9 mouse cellular contexts compared by ENCODE assay signal in the genomic region with DNA sequence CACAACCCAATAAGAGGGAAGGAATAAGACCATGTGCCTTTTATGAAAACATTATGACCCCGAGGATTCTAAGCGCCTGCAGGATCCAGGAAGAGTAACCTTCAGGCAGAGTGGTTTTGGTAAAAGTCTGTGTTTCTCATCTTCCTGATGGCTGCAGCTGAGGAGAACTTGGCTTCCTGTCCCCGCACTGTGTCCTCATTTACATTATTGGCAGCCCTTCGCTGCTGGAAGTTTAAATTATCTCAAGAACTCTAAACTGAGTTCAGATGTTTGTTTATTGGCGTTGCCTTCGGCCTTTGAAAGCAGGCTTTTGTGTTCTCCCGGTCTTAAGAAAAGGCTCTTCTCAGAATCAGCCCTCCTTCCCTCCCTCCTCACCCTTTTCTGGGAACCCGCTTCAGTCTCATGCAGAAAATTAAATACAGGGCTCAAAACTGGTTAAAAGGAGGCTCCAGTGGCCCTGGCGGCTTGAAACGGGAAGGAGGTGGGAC.
DNase-seq lines count a peak whose midpoint lies in the region; ATAC-seq and TF ChIP-seq lines count a peak whose summit lies in the region.
"Had no signal": no experiment of that assay in that cellular context is flagged by ENCODE, and none has a peak within 500 bp of the region (broad histone marks: within the 10 kb centered on the region; RNA-seq: fewer than 3 reads in every experiment).

No protein-coding gene starts in this region.

- WGBS in lung, embryonic 16.5 days, result 2% methylated on average over 10 of the region's 10 CpGs
- 2% methylated on average over 10 of the region's 10 CpGs for WGBS in forebrain, embryonic 11.5 days
- 12% methylated on average over 10 of the region's 10 CpGs for WGBS in intestine, postnatal 0 days
- 3% methylated on average over 10 of the region's 10 CpGs for WGBS in neural tube, embryonic 15.5 days

- peak overlapping the region; percentile 45 for H3K4me3 ChIP-seq in lung, embryonic 16.5 days (ENCODE audit: low read length)
- peak overlapping the region; percentile 56 for H3K4me3 ChIP-seq in forebrain, embryonic 11.5 days (ENCODE audit: low read depth, low read length)
- H3K4me3 ChIP-seq in intestine, postnatal 0 days (ENCODE audit: low read depth, low read length), result peak overlapping the region; percentile 43; the same call in 1 of the 2 replicates
- peak overlapping the region; percentile 62 for H3K4me3 ChIP-seq in neural tube, embryonic 15.5 days (replicated peaks)

- peak overlapping the region; percentile 54 for H3K9ac ChIP-seq in lung, embryonic 16.5 days (ENCODE audit: low read length)
- H3K9ac ChIP-seq in forebrain, embryonic 11.5 days (ENCODE audit: low read length), result peak overlapping the region; percentile 72
- no peak overlapping the region for H3K9ac ChIP-seq in intestine, postnatal 0 days (ENCODE audit: low read depth, low read length)
- peak overlapping the region; percentile 59 for H3K9ac ChIP-seq in neural tube, embryonic 15.5 days (replicated peaks)

- no peaks in the 10 kb centered on the region for H3K36me3 ChIP-seq in lung, embryonic 16.5 days (ENCODE audit: control insufficient read depth, insufficient read depth, low read length)
- no peaks in the 10 kb centered on the region for H3K36me3 ChIP-seq in forebrain, embryonic 11.5 days (ENCODE audit: control insufficient read depth, insufficient read depth, low read length)
- H3K36me3 ChIP-seq in intestine, postnatal 0 days (ENCODE audit: control insufficient read depth, insufficient read depth), result no peaks in the 10 kb centered on the region
- no peaks in the 10 kb centered on the region for H3K36me3 ChIP-seq in neural tube, embryonic 15.5 days

- H3K27ac ChIP-seq in lung, embryonic 16.5 days (ENCODE audit: low read length), result peak overlapping the region; percentile 76
- peak overlapping the region; percentile 68 for H3K27ac ChIP-seq in forebrain, embryonic 11.5 days (ENCODE audit: low read depth, low read length)
- H3K27ac ChIP-seq in intestine, postnatal 0 days (ENCODE audit: low read depth, low read length), result peak overlapping the region; percentile 16; the same call in 1 of the 2 replicates
- H3K27ac ChIP-seq in neural tube, embryonic 15.5 days (replicated peaks), result peak overlapping the region; percentile 89
- H3K27ac ChIP-seq: macrophage had no signal

- DNase-seq in lung, postnatal 25 days (ENCODE audit: low spot score), result no peak
- no peak for DNase-seq in forebrain, embryonic 11.5 days (ENCODE audit: low spot score)
- no peak for DNase-seq in urinary bladder, postnatal 25 days (ENCODE audit: low spot score)
- DNase-seq in cerebellum, adult 18-20 months, result no peak
- DNase-seq in spleen, adult 18-20 months, result no peak

- H3K4me1 ChIP-seq in lung, embryonic 16.5 days (replicated peaks; ENCODE audit: control insufficient read depth, insufficient read depth, low read length), result peaks cover 8% of the 10 kb centered on the region; the same call in 1 of the 2 replicates
- H3K4me1 ChIP-seq in forebrain, embryonic 11.5 days (replicated peaks; ENCODE audit: control insufficient read depth, insufficient read depth, low read length), result peaks cover 12% of the 10 kb centered on the region; the same call in 1 of the 2 replicates
- H3K4me1 ChIP-seq in intestine, postnatal 0 days (replicated peaks; ENCODE audit: control insufficient read depth, insufficient read depth, low read length), result peaks cover 5% of the 10 kb centered on the region; the same call in 1 of the 2 replicates
- H3K4me1 ChIP-seq in neural tube, embryonic 15.5 days, result peaks cover 37% of the 10 kb centered on the region

- no peaks in the 10 kb centered on the region for H3K9me3 ChIP-seq in lung, embryonic 16.5 days (ENCODE audit: control insufficient read depth, low read length)
- H3K9me3 ChIP-seq in forebrain, embryonic 11.5 days (ENCODE audit: control insufficient read depth, low read length), result no peaks in the 10 kb centered on the region
- H3K9me3 ChIP-seq in intestine, postnatal 0 days (ENCODE audit: control insufficient read depth), result no peaks in the 10 kb centered on the region
- H3K9me3 ChIP-seq in neural tube, embryonic 15.5 days (replicated peaks), result no peaks in the 10 kb centered on the region

- H3K4me2 ChIP-seq in lung, embryonic 16.5 days (ENCODE audit: low read depth, low read length), result peak overlapping the region; percentile 61
- H3K4me2 ChIP-seq in forebrain, embryonic 11.5 days (ENCODE audit: low read depth, low read length, severe bottlenecking), result peak overlapping the region; percentile 88
- H3K4me2 ChIP-seq in intestine, postnatal 0 days (replicated peaks; ENCODE audit: low read depth), result peak overlapping the region; percentile 72
- H3K4me2 ChIP-seq in neural tube, embryonic 15.5 days, result peak overlapping the region; percentile 73

- TF ChIP-seq CTCF in intestine, postnatal 0 days (IDR thresholded peaks at IDR 0.05; ENCODE audit: low read depth), result no peak

- peak; percentile 78 for ATAC-seq in lung, embryonic 16.5 days (ENCODE audit: low read depth)
- ATAC-seq in forebrain, embryonic 11.5 days (replicated peaks; ENCODE audit: low FRiP score), result peak; percentile 57
- ATAC-seq in intestine, postnatal 0 days, result 0 out of 2 replicates have a peak, but pooled peaks have one; percentile 22
- ATAC-seq in neural tube, embryonic 15.5 days (ENCODE audit: low FRiP score), result peak; percentile 2

- H3K27me3 ChIP-seq in lung, embryonic 16.5 days (ENCODE audit: control insufficient read depth, insufficient read depth, low read depth, low read length), result no peaks in the 10 kb centered on the region
- no peaks in the 10 kb centered on the region for H3K27me3 ChIP-seq in forebrain, embryonic 11.5 days (ENCODE audit: control insufficient read depth, insufficient read depth, low read length)
- no peaks in the 10 kb centered on the region; the same call in 1 of the 2 replicates for H3K27me3 ChIP-seq in intestine, postnatal 0 days (replicated peaks; ENCODE audit: control insufficient read depth, insufficient read depth, low read length)
- no peaks in the 10 kb centered on the region for H3K27me3 ChIP-seq in neural tube, embryonic 15.5 days (replicated peaks)

Comparison
In these comparisons a context has a peak if more than half of its experiments do, and no peak if none do; other contexts are left out.
1. ATAC-seq: peak in every context shown above with its lines; median percentile 78 in lung, embryonic 16.5 days; 57 in forebrain, embryonic 11.5 days; 22 in intestine, postnatal 0 days; 2 in neural tube, embryonic 15.5 days.
2. H3K27ac ChIP-seq: peak in every context shown above with its lines; median percentile 89 in neural tube, embryonic 15.5 days; 76 in lung, embryonic 16.5 days; 68 in forebrain, embryonic 11.5 days; 16 in intestine, postnatal 0 days.